ENCODE assay signal across 8 mouse cellular contexts in genomic region chr1:192091806-192092772, GRCm38 (mm10). TPM values are rescaled to one million over a fixed set of nuclear protein-coding genes. Genes with fewer than 3 reads are reported as not detected.
DNase-seq lines count a peak whose midpoint lies in the region; ATAC-seq lines count a peak whose summit lies in the region.

Gene Traf5 (minus strand): TSS chr1:192092559.

- peak; percentile 87 for ATAC-seq in common myeloid progenitor, adult 5-6 weeks (replicated peaks; ENCODE audit: low read depth, poor library complexity, severe bottlenecking)
- peak; percentile 84 for ATAC-seq in megakaryocyte progenitor cell, adult 5-6 weeks (replicated peaks; ENCODE audit: poor library complexity)

- DNase-seq in ZHBTc4 (ENCODE audit: low read depth, low spot score) = peak; percentile 96
- DNase-seq in gastrocnemius, adult 8-10 months (ENCODE audit: low spot score in 2 of 2) = peak; percentile 95 to 96
- peak; percentile 98 for DNase-seq in induced T-regulatory cell, adult 2 months (ENCODE audit: low read depth)
- DNase-seq in left cerebral cortex, adult 9 months (ENCODE audit: low spot score in 2 of 2) = peak; percentile 83 to 92
- peak; percentile 92 for DNase-seq in right cerebral cortex, postnatal 14 days
- DNase-seq in urinary bladder, postnatal 36 days (ENCODE audit: low spot score in 2 of 2) = peak; percentile 97 to 98

RNA-seq across cellular contexts. Expression of gene Traf5, which starts in this region (rescaled TPM):
- 6.5 and 11.3 TPM in 2 replicates for total RNA-seq in common myeloid progenitor, adult 5-6 weeks (2017)
- 1 to 10 TPM; 1.5 to 3.7 (median 2.6) TPM for total RNA-seq in gastrocnemius, adult 8-10 months (2022)
- total RNA-seq in megakaryocyte progenitor cell, adult 5-6 weeks (2015) = 4.1 and 4.5 TPM in 2 replicates
- 2.7 and 2.8 TPM in 2 replicates for total RNA-seq in megakaryocyte progenitor cell, adult 5-6 weeks (2017)

Comparison
In these comparisons a context has a peak if more than half of its experiments do, and no peak if none do; other contexts are left out.
1. Peak in every context shown above with its lines: DNase-seq and ATAC-seq.